Mouse (Mus musculus): ENCODE results near the gene Npepl1. TPM values are rescaled to one million over a fixed set of nuclear protein-coding genes. Genes with fewer than 3 reads are reported as not detected.

Gene Npepl1
- 136 and 146 TPM in 2 replicates for polyA plus RNA-seq (2012; rRNA removed)

GRCm38 (mm10) chr2:174109991-174110782 lies at the start of gene Npepl1:
Gene Npepl1 (plus strand): TSS chr2:174110349.
- Histone ChIP-seq H3K36me3 (ENCODE audit: control insufficient read depth, insufficient read depth, low read length) (no peaks in the 10 kb centered on the region), H3K27me3 (ENCODE audit: control insufficient read depth, insufficient read depth, low read length) (no peaks in the 10 kb centered on the region), H3K27ac (ENCODE audit: control insufficient read depth, insufficient read depth, low read length) (0 out of 2 replicates have a peak within 1 kb of the TSS, but pooled peaks have one; percentile 7), H3K4me1 (replicated peaks; ENCODE audit: control insufficient read depth, insufficient read depth, low read length) (peaks cover 16% of the 10 kb centered on the region), H3K4me3 (ENCODE audit: control insufficient read depth, insufficient read depth, low read length) (peak within 1 kb of the TSS; percentile 76)
- TF ChIP-seq CTCF (IDR thresholded peaks at IDR 0.05; ENCODE audit: borderline replicate concordance, control insufficient read depth, extremely low read depth, insufficient read depth, low read length, poor library complexity): peak; percentile 40; the same call in 1 of the 2 replicates
- TF ChIP-seq POLR2A (IDR thresholded peaks at IDR 0.05; ENCODE audit: control insufficient read depth, extremely low read depth, insufficient read depth, low read length, poor library complexity): 0 out of 2 replicates have a peak, but pooled peaks have one; percentile 49
- DNase-seq: peak; percentile 69
- WGBS: 4% methylated on average over 66 of the region's 90 CpGs

DNA sequence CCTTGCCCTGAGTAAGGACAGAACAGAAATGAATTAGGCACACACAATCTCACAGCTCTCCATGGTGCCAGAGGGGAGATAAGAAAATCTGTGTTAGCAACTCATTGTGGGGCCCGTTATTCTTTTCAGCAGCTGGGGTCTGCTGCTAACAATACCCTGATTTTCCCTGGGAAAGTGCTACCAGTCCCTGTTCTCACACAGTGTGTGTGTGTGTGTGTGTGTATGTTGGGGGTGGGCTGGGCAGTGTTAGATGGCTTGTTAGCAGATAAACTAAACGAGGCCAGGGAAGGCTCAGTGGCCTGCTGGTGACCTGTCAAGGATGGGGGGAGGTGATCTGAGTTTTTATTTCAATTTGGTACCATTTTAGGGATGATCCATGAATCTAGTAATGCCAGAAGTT lies 48.9 kb upstream of the Npepl1 start:
- 54% methylated on average over 2 of the region's 2 CpGs for WGBS
- no peaks in the 10 kb centered on the region for H3K27me3 ChIP-seq (ENCODE audit: control insufficient read depth, insufficient read depth, low read length)
- TF ChIP-seq CTCF (IDR thresholded peaks at IDR 0.05; ENCODE audit: borderline replicate concordance, control insufficient read depth, extremely low read depth, insufficient read depth, low read length, poor library complexity): no peak

DNA sequence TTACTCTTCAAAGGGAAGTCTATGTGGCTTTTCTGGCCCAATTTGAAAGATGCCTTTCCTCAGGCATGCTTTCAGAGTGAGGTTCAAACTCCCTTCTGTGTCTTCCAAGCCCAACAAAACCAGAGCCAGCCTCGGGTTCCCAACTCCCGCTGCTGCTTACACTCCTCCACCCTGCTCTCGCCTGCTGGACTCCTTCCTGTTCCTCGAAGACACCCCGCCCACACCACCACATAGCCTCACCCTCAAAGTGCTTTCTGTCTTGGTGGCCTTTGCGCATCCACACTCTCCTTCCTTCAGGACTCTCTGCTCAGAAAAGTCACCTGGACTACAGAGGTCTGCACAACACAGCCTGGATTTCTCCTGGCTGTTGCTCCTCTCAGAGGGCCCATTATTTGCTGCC lies 47.1 kb upstream of the Npepl1 start:
- no peak for TF ChIP-seq CTCF (IDR thresholded peaks at IDR 0.05; ENCODE audit: borderline replicate concordance, control insufficient read depth, extremely low read depth, insufficient read depth, low read length, poor library complexity)
- TF ChIP-seq POLR2A (IDR thresholded peaks at IDR 0.05; ENCODE audit: control insufficient read depth, extremely low read depth, insufficient read depth, low read length, poor library complexity): no peak

More for the DNA sequence above, 48.9 kb upstream of the Npepl1 start:
- no peaks in the 10 kb centered on the region for H3K36me3 ChIP-seq (ENCODE audit: control insufficient read depth, insufficient read depth, low read length)
- H3K4me3 ChIP-seq (ENCODE audit: control insufficient read depth, insufficient read depth, low read length): no peak overlapping the region
- DNase-seq: no peak
- no peaks in the 10 kb centered on the region for H3K4me1 ChIP-seq (replicated peaks; ENCODE audit: control insufficient read depth, insufficient read depth, low read length)
- H3K27ac ChIP-seq (ENCODE audit: control insufficient read depth, insufficient read depth, low read length): no peak overlapping the region

GRCm38 (mm10) chr2:174063527-174064211 lies 46.5 kb upstream of the Npepl1 start:
- 87% methylated on average over 9 of the region's 9 CpGs for WGBS
- Histone ChIP-seq H3K4me3 (ENCODE audit: control insufficient read depth, insufficient read depth, low read length) (no peak overlapping the region), H3K27me3 (ENCODE audit: control insufficient read depth, insufficient read depth, low read length) (no peaks in the 10 kb centered on the region), H3K27ac (ENCODE audit: control insufficient read depth, insufficient read depth, low read length) (no peak overlapping the region), H3K4me1 (replicated peaks; ENCODE audit: control insufficient read depth, insufficient read depth, low read length) (no peaks in the 10 kb centered on the region), H3K36me3 (ENCODE audit: control insufficient read depth, insufficient read depth, low read length) (no peaks in the 10 kb centered on the region)
- TF ChIP-seq POLR2A (IDR thresholded peaks at IDR 0.05; ENCODE audit: control insufficient read depth, extremely low read depth, insufficient read depth, low read length, poor library complexity) (no peak), CTCF (IDR thresholded peaks at IDR 0.05; ENCODE audit: borderline replicate concordance, control insufficient read depth, extremely low read depth, insufficient read depth, low read length, poor library complexity) (no peak)
- DNase-seq: no peak

More for the DNA sequence above, 47.1 kb upstream of the Npepl1 start:
- Histone ChIP-seq H3K27me3 (ENCODE audit: control insufficient read depth, insufficient read depth, low read length) (no peaks in the 10 kb centered on the region), H3K4me1 (replicated peaks; ENCODE audit: control insufficient read depth, insufficient read depth, low read length) (no peaks in the 10 kb centered on the region), H3K4me3 (ENCODE audit: control insufficient read depth, insufficient read depth, low read length) (no peak overlapping the region), H3K27ac (ENCODE audit: control insufficient read depth, insufficient read depth, low read length) (no peak overlapping the region), H3K36me3 (ENCODE audit: control insufficient read depth, insufficient read depth, low read length) (no peaks in the 10 kb centered on the region)
- DNase-seq: no peak
- WGBS: 39% methylated on average over 6 of the region's 6 CpGs

- no peak for DNase-seq
- no peaks in the 10 kb centered on the region for H3K36me3 ChIP-seq (ENCODE audit: control insufficient read depth, insufficient read depth, low read length)
- H3K4me3 ChIP-seq (ENCODE audit: control insufficient read depth, insufficient read depth, low read length): no peak overlapping the region
- 89% methylated on average over 6 of the region's 6 CpGs for WGBS
- no peaks in the 10 kb centered on the region for H3K27me3 ChIP-seq (ENCODE audit: control insufficient read depth, insufficient read depth, low read length)
- H3K27ac ChIP-seq (ENCODE audit: control insufficient read depth, insufficient read depth, low read length): no peak overlapping the region
- H3K4me1 ChIP-seq (replicated peaks; ENCODE audit: control insufficient read depth, insufficient read depth, low read length): 0 out of 2 replicates have a peak, but pooled peaks cover 2% of the 10 kb centered on the region
- TF ChIP-seq CTCF (IDR thresholded peaks at IDR 0.05; ENCODE audit: borderline replicate concordance, control insufficient read depth, extremely low read depth, insufficient read depth, low read length, poor library complexity): no peak
- TF ChIP-seq POLR2A (IDR thresholded peaks at IDR 0.05; ENCODE audit: control insufficient read depth, extremely low read depth, insufficient read depth, low read length, poor library complexity): no peak
Measured at GRCm38 (mm10) chr2:174067793-174068419, 42.2 kb upstream of the Npepl1 start.

- H3K4me3 ChIP-seq (ENCODE audit: control insufficient read depth, insufficient read depth, low read length): no peak overlapping the region
- H3K36me3 ChIP-seq (ENCODE audit: control insufficient read depth, insufficient read depth, low read length): no peaks in the 10 kb centered on the region
- no peak for TF ChIP-seq POLR2A (IDR thresholded peaks at IDR 0.05; ENCODE audit: control insufficient read depth, extremely low read depth, insufficient read depth, low read length, poor library complexity)
- no peak for TF ChIP-seq CTCF (IDR thresholded peaks at IDR 0.05; ENCODE audit: borderline replicate concordance, control insufficient read depth, extremely low read depth, insufficient read depth, low read length, poor library complexity)
- no peak overlapping the region for H3K27ac ChIP-seq (ENCODE audit: control insufficient read depth, insufficient read depth, low read length)
- 0 out of 2 replicates have a peak, but pooled peaks cover 2% of the 10 kb centered on the region for H3K4me1 ChIP-seq (replicated peaks; ENCODE audit: control insufficient read depth, insufficient read depth, low read length)
- 40% methylated on average over 3 of the region's 3 CpGs for WGBS
- no peaks in the 10 kb centered on the region for H3K27me3 ChIP-seq (ENCODE audit: control insufficient read depth, insufficient read depth, low read length)
- DNase-seq: no peak
Measured at GRCm38 (mm10) chr2:174069532-174070049, 40.6 kb upstream of the Npepl1 start.
